Mouse (Mus musculus): ENCODE results near the gene Ercc1.
A peak's percentile ranks its signal among the peaks of the same experiment; 100 is the strongest.

The Ercc1 gene

GRCm38 (mm10) chr7:19365376-19365775, 20.8 kb downstream of the Ercc1 start:
- DNase-seq (ENCODE audit: low read depth, low spot score): no peak

- no peak for DNase-seq (ENCODE audit: low read depth, low spot score)
Measured at GRCm38 (mm10) chr7:19368380-19368779, 23.8 kb downstream of the Ercc1 start.

GRCm38 (mm10) chr7:19369823-19370425, 25.3 kb downstream of the Ercc1 start:
- DNase-seq (ENCODE audit: low read depth, low spot score): no peak

- DNase-seq (ENCODE audit: low read depth, low spot score): no peak
Measured at GRCm38 (mm10) chr7:19373367-19373766, 28.8 kb downstream of the Ercc1 start.

GRCm38 (mm10) chr7:19375368-19375767, 30.8 kb downstream of the Ercc1 start:
- DNase-seq (ENCODE audit: low read depth, low spot score): no peak

GRCm38 (mm10) chr7:19376019-19376418, 31.4 kb downstream of the Ercc1 start:
- DNase-seq (ENCODE audit: low read depth, low spot score): no peak

GRCm38 (mm10) chr7:19378049-19378448, 33.5 kb downstream of the Ercc1 start:
- no peak for DNase-seq (ENCODE audit: low read depth, low spot score)

GRCm38 (mm10) chr7:19381377-19382165, 37.0 kb downstream of the Ercc1 start, which contains the start of gene Ercc2:
Ercc2 (plus strand) TSS chr7:19382010.
- DNase-seq (ENCODE audit: low read depth, low spot score): peak; percentile 97

GRCm38 (mm10) chr7:19382166-19382541, 37.6 kb downstream of the Ercc1 start:
- no peak for DNase-seq (ENCODE audit: low read depth, low spot score)

GRCm38 (mm10) chr7:19383708-19384107, 39.1 kb downstream of the Ercc1 start:
- DNase-seq (ENCODE audit: low read depth, low spot score): no peak

- DNase-seq (ENCODE audit: low read depth, low spot score): no peak
Measured at GRCm38 (mm10) chr7:19388699-19389413, 44.3 kb downstream of the Ercc1 start.

GRCm38 (mm10) chr7:19394484-19394883, 49.9 kb downstream of the Ercc1 start:
- DNase-seq (ENCODE audit: low read depth, low spot score): no peak

GRCm38 (mm10) chr7:19399496-19400280, 55.1 kb downstream of the Ercc1 start:
- no peak for DNase-seq (ENCODE audit: low read depth, low spot score)

- no peak for DNase-seq (ENCODE audit: low read depth, low spot score)
Measured at GRCm38 (mm10) chr7:19400946-19401345, 56.4 kb downstream of the Ercc1 start.

GRCm38 (mm10) chr7:19402535-19403112, 58.0 kb downstream of the Ercc1 start:
- DNase-seq (ENCODE audit: low read depth, low spot score): no peak

GRCm38 (mm10) chr7:19403731-19404296, 59.2 kb downstream of the Ercc1 start, which contains the start of gene Klc3:
Klc3 (minus strand) TSS chr7:19404104.
- peak; percentile 36 for DNase-seq (ENCODE audit: low read depth, low spot score)

GRCm38 (mm10) chr7:19404476-19404875, 59.9 kb downstream of the Ercc1 start, which contains the start of gene Ckm:
Ckm (plus strand) TSS chr7:19404776.
- no peak for DNase-seq (ENCODE audit: low read depth, low spot score)

GRCm38 (mm10) chr7:19405417-19405816, 60.8 kb downstream of the Ercc1 start:
- peak; percentile 55 for DNase-seq (ENCODE audit: low read depth, low spot score)
